Comparison of ENCODE assay signal across 8 mouse cellular contexts in the genomic region with DNA sequence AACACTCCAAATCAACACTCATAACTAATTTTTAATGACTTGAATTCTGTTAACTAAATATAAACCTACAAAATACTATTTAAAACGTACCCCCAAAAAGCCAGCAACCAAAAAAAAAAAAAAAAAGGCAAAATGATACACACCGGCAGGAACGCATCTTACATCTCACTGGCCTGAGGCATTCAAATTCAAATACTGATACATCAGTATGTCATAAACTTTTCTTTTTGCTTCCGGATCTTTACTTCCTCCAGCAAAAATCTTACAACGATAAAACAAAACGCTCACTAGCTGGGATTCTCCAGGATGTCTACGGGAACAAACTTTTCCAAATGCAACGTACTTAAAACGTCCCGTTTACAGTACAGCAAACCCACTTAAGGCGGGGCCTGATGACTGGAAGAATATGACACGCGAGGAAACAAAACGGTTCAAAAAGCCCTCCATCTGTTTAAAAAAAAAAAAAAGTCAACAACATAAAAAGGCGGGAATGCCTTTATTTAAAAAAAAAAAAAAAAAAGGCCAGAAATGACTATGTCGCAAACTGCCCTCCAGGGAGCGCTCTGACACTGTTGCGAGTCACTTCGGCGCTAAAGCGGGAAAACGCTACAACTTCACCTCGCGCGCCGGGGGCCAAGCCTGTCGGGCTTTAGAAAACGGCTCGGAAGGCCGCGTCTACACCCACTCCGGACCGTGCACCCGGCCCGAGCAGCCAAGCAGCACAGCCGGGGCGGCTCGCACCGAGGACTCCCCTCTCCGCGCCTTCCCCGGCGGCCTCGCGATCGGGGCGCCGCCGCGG. TPM values are rescaled to one million over a fixed set of nuclear protein-coding genes. Genes with fewer than 3 reads are reported as not detected.
DNase-seq lines count a peak whose midpoint lies in the region; ATAC-seq and TF ChIP-seq lines count a peak whose summit lies in the region.

No protein-coding gene starts in this region.

- no peaks in the 10 kb centered on the region for H3K27me3 ChIP-seq in hindbrain, postnatal 0 days (ENCODE audit: insufficient read depth, low read length)
- no peaks in the 10 kb centered on the region for H3K27me3 ChIP-seq in midbrain, embryonic 10.5 days (ENCODE audit: low read depth, poor library complexity, severe bottlenecking)

- intact Hi-C loops in gastrocnemius, adult 2 months (cut with DNase I) = loop anchor here (1.0 kb wide), 1 partner anchor 18 kb away; no protein-coding TSS in a partner anchor
- intact Hi-C loops in left cerebral cortex, postnatal 36 days (cut with DNase I) = loop anchor here (2.0 kb wide), 2 partner anchors 18 to 66 kb away; no protein-coding TSS in a partner anchor

- H3K4me3 ChIP-seq in gastrocnemius, adult 2 months = peak overlapping the region; percentile 90
- peak overlapping the region; percentile 96 for H3K4me3 ChIP-seq in hindbrain, postnatal 0 days (ENCODE audit: low read length)
- H3K4me3 ChIP-seq in midbrain, embryonic 10.5 days = peak overlapping the region; percentile 97

- peak; percentile 55 for ATAC-seq in activated CD4-positive, CD25-positive, alpha-beta regulatory T cell, adult 4 months
- peak; percentile 52; the same call in 1 of the 2 replicates for ATAC-seq in hindbrain, postnatal 0 days

- H3K36me3 ChIP-seq in hindbrain, postnatal 0 days (ENCODE audit: insufficient read depth, low read length) = no peaks in the 10 kb centered on the region
- H3K36me3 ChIP-seq in midbrain, embryonic 10.5 days = peaks cover 29% of the 10 kb centered on the region

- H3K9me3 ChIP-seq in hindbrain, postnatal 0 days (ENCODE audit: low read length) = no peaks in the 10 kb centered on the region
- H3K9me3 ChIP-seq in midbrain, embryonic 10.5 days (replicated peaks) = no peaks in the 10 kb centered on the region

- peak; percentile 79 for TF ChIP-seq CTCF in gastrocnemius, adult 2 months (IDR thresholded peaks at IDR 0.05)
- TF ChIP-seq CTCF in hindbrain, postnatal 0 days (IDR thresholded peaks at IDR 0.05; ENCODE audit: low read depth) = peak; percentile 75

- WGBS in hindbrain, postnatal 0 days = under 1% methylated on average over 50 of the region's 50 CpGs
- WGBS in midbrain, embryonic 10.5 days = 1% methylated on average over 46 of the region's 50 CpGs

- peak overlapping the region; percentile 84 for H3K4me2 ChIP-seq in hindbrain, postnatal 0 days (ENCODE audit: low read depth, low read length)

- H3K27ac ChIP-seq in gastrocnemius, adult 2 months = peak overlapping the region; percentile 96
- peak overlapping the region; percentile 98 for H3K27ac ChIP-seq in hindbrain, postnatal 0 days
- peak overlapping the region; percentile 100 for H3K27ac ChIP-seq in midbrain, embryonic 10.5 days (replicated peaks)

- H3K9ac ChIP-seq in hindbrain, postnatal 0 days (replicated peaks; ENCODE audit: low read length) = peak overlapping the region; percentile 94

- DNase-seq in cerebellum, postnatal 4 days (ENCODE audit: low spot score in 2 of 2) = peak; percentile 70 to 84
- DNase-seq in gastrocnemius, adult 2 months = peak; percentile 92
- DNase-seq in hindbrain, postnatal 0 days (ENCODE audit: low spot score) = peak; percentile 97
- peak; percentile 81 to 82 for DNase-seq in left cerebral cortex, postnatal 36 days (ENCODE audit: low spot score in 2 of 2)
- peak; percentile 88 for DNase-seq in midbrain, embryonic 10.5 days (ENCODE audit: low spot score)
- peak; percentile 89 for DNase-seq in right cerebral cortex, postnatal 4 days
- peak; percentile 86 for DNase-seq in yolk sac, embryonic 10.5 days (ENCODE audit: low spot score)

- peaks cover 4% of the 10 kb centered on the region for H3K4me1 ChIP-seq in hindbrain, postnatal 0 days (ENCODE audit: insufficient read depth, low read length)
- H3K4me1 ChIP-seq in midbrain, embryonic 10.5 days = peaks cover 38% of the 10 kb centered on the region

RNA-seq across cellular contexts. Expression of a gene that starts 10.8 kb away (rescaled TPM):
- polyA plus RNA-seq in activated CD4-positive, CD25-positive, alpha-beta regulatory T cell, adult 4 months (2017; shearing (Covaris generic)) = 10 to 100 TPM; 51.5 to 69.5 TPM
- total RNA-seq in gastrocnemius, adult 2 months (2021) = 10 to 100 TPM; 62.2 to 83.0 TPM
- total RNA-seq in hindbrain, postnatal 0 days (2014; rRNA removed) = 102 and 110 TPM in 2 replicates
- polyA plus RNA-seq in hindbrain, postnatal 0 days (2015; fragmentation: Nextera tagmentation; extraction: Ambion mirVana) = 66.9 and 72.1 TPM in 2 replicates
- total RNA-seq in left cerebral cortex, postnatal 36 days (2021) = 10 to 100 TPM; 34.6 to 41.3 TPM
- polyA plus RNA-seq in midbrain, embryonic 10.5 days (2016; fragmentation: Nextera tagmentation; extraction: Ambion mirVana) = 272 and 275 TPM in 2 replicates

RNA-seq across cellular contexts. Expression of a gene that starts 46.5 kb away (rescaled TPM):
- polyA plus RNA-seq in activated CD4-positive, CD25-positive, alpha-beta regulatory T cell, adult 4 months (2017; shearing (Covaris generic)) = 100 to 1,000 TPM; 268 TPM
- total RNA-seq in gastrocnemius, adult 2 months (2021) = 1,000 to 10,000 TPM; 1,080 to 1,363 TPM
- 445 and 451 TPM in 2 replicates for total RNA-seq in hindbrain, postnatal 0 days (2014; rRNA removed)
- polyA plus RNA-seq in hindbrain, postnatal 0 days (2015; fragmentation: Nextera tagmentation; extraction: Ambion mirVana) = 718 and 736 TPM in 2 replicates
- 100 to 1,000 TPM; 513 to 539 TPM for total RNA-seq in left cerebral cortex, postnatal 36 days (2021)
- polyA plus RNA-seq in midbrain, embryonic 10.5 days (2016; fragmentation: Nextera tagmentation; extraction: Ambion mirVana) = 384 and 388 TPM in 2 replicates

Comparison
In these comparisons a context has a peak if more than half of its experiments do, and no peak if none do; other contexts are left out.
1. Peak in every context shown above with its lines: DNase-seq, ATAC-seq, H3K4me3 ChIP-seq and H3K27ac ChIP-seq.